In genomic region chr5:150134651-150135050, GRCm38 (mm10) we compare ENCODE assay signal across 21 mouse cellular contexts.
"Had no signal": no experiment of that assay in that cellular context is flagged by ENCODE, and none has a peak within 500 bp of the region (broad histone marks: within the 10 kb centered on the region; RNA-seq: fewer than 3 reads in every experiment).

No protein-coding gene starts in this region.

- H3K36me3 ChIP-seq: limb, embryonic 12.5 days; limb, embryonic 15.5 days; midbrain, embryonic 10.5 days; neural tube, embryonic 12.5 days; neural tube, embryonic 15.5 days; stomach, embryonic 15.5 days had no signal

- ATAC-seq: inflammation-experienced regulatory T-cells, adult 6 months; intestine, postnatal 0 days had no signal

- H3K4me3 ChIP-seq: limb, embryonic 12.5 days; limb, embryonic 15.5 days; midbrain, embryonic 10.5 days; neural tube, embryonic 12.5 days; neural tube, embryonic 15.5 days; stomach, embryonic 15.5 days had no signal

- H3K27ac ChIP-seq: kidney, postnatal 0 days; limb, embryonic 12.5 days; limb, embryonic 15.5 days; midbrain, embryonic 10.5 days; neural tube, embryonic 12.5 days; stomach, embryonic 15.5 days had no signal

- H3K4me1 ChIP-seq: limb, embryonic 12.5 days; limb, embryonic 15.5 days; midbrain, embryonic 10.5 days; neural tube, embryonic 12.5 days; stomach, embryonic 15.5 days had no signal

- H3K9me3 ChIP-seq: limb, embryonic 12.5 days; limb, embryonic 15.5 days; midbrain, embryonic 10.5 days; neural tube, embryonic 12.5 days; neural tube, embryonic 15.5 days; stomach, embryonic 15.5 days had no signal

- H3K9ac ChIP-seq: limb, embryonic 12.5 days; limb, embryonic 15.5 days; neural tube, embryonic 12.5 days; neural tube, embryonic 15.5 days; stomach, embryonic 15.5 days had no signal

- H3K27me3 ChIP-seq: limb, embryonic 12.5 days; limb, embryonic 15.5 days; neural tube, embryonic 12.5 days; neural tube, embryonic 15.5 days; stomach, embryonic 15.5 days had no signal

- H3K4me2 ChIP-seq: limb, embryonic 12.5 days; limb, embryonic 15.5 days; neural tube, embryonic 12.5 days; neural tube, embryonic 15.5 days; stomach, embryonic 15.5 days had no signal

- DNase-seq: kidney, adult 2 months; kidney, postnatal 4 days; left cerebral cortex, postnatal 4 days; lung, adult 2 months; lung, postnatal 14 days; lung, postnatal 4 days; midbrain, embryonic 14.5 days; right cerebral cortex, adult 18-20 months; right cerebral cortex, postnatal 14 days; right cerebral cortex, postnatal 4 days; spleen, adult 18-20 months; thymus, postnatal 36 days had no signal
